Mouse (Mus musculus): ENCODE results near the gene Aadat. TPM values are rescaled to one million over a fixed set of nuclear protein-coding genes. Genes with fewer than 3 reads are reported as not detected.

Gene Aadat
- not detected for polyA plus RNA-seq (2014; fragmentation: Illumina TruSeq; extraction: RNeasy Lipid Tissue Mini Kit (QIAGEN cat#74804); ENCODE audit: insufficient read depth, low read depth, low replicate concordance)

GRCm38 (mm10) chr8:60505653-60506521 lies at the start of gene Aadat:
Gene Aadat (plus strand): TSS chr8:60505932.

GRCm38 (mm10) chr8:60503098-60503497 lies 2.6 kb upstream of the Aadat start, which contains the start of gene Gm10283:
Gene Gm10283 (minus strand): TSS chr8:60503198.

Other genes with a start within 250 kb of the Aadat start
- gene Gm10283, start 2.7 kb upstream of the Aadat start, polyA plus RNA-seq (2014; fragmentation: Illumina TruSeq; extraction: RNeasy Lipid Tissue Mini Kit (QIAGEN cat#74804); ENCODE audit: insufficient read depth, low read depth, low replicate concordance), result not detected
- 4.1 TPM for gene Mfap3l, start 126.9 kb downstream of the Aadat start, polyA plus RNA-seq (2014; fragmentation: Illumina TruSeq; extraction: RNeasy Lipid Tissue Mini Kit (QIAGEN cat#74804); ENCODE audit: insufficient read depth, low read depth, low replicate concordance)

Measured in lung, adult 10 weeks (tissue).